Mouse (Mus musculus) induced T-regulatory cell, adult 2 months (primary cell): ENCODE data around the gene Olfr285.

Source experiments
- DNase-seq: peaks from one replicate; pipeline ENCODE4 v3.0.0-alpha.2; 2012; ENCODE audit warnings: low read depth

Gene Olfr285

GRCm38 (mm10) chr15:98317177-98317724, at the start of gene Olfr285:
Olfr285 (minus strand) TSS chr15:98317353.
- no peak for DNase-seq

GRCm38 (mm10) chr15:98340887-98341286, 23.7 kb upstream of the Olfr285 start, which contains the start of gene Olfr284:
Olfr284 (minus strand) TSS chr15:98340987.
- no peak for DNase-seq

- DNase-seq = peak; percentile 28
These were observed 1.4 kb downstream of the Olfr285 start for GRCm38 (mm10) chr15:98315703-98316102.

GRCm38 (mm10) chr15:98295628-98296551, 21.3 kb downstream of the Olfr285 start, which contains the start of gene Zfp641:
Zfp641 (minus strand) TSS chr15:98296161.
- DNase-seq = peak; percentile 9

GRCm38 (mm10) chr15:98293651-98294050, 23.5 kb downstream of the Olfr285 start:
- DNase-seq = no peak

- no peak for DNase-seq
These were observed 28.6 kb downstream of the Olfr285 start for GRCm38 (mm10) chr15:98288566-98288965.

GRCm38 (mm10) chr15:98286418-98286817, 30.7 kb downstream of the Olfr285 start:
- DNase-seq = no peak
